ENCODE assay signal across 14 mouse cellular contexts in the genomic region with DNA sequence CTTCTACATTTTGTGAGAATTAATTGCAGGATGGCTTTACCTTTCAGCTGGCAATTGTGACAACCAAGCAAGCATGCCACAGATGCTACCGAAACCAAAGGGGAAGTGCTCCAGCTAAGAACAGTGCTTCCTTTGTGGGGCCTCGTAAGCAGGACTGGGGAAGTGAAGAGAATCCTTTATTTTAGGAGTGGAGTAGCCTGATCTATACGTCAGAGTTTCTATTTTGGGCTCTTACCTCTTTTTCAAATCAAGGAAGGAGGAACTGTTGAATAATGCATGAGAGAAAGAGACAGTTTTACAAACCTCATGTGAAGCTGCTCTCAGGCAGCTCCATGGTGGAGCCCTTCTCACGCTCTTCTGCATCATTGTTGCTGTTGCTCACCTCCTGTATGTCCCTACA.
DNase-seq lines count a peak whose midpoint lies in the region; ATAC-seq and TF ChIP-seq lines count a peak whose summit lies in the region.
"Had no signal": no experiment of that assay in that cellular context is flagged by ENCODE, and none has a peak within 500 bp of the region (broad histone marks: within the 10 kb centered on the region; RNA-seq: fewer than 3 reads in every experiment).

No protein-coding gene starts in this region.

- intact Hi-C loops in gastrocnemius, postnatal 14 days (cut with DNase I; ENCODE audit: low total_unique reads) = no loop called here
- intact Hi-C loops in heart, postnatal 36 days (cut with DNase I) = no loop called here

- no peak overlapping the region for H3K27ac ChIP-seq in neural tube, embryonic 11.5 days (ENCODE audit: low read depth, low read length)
- H3K27ac ChIP-seq in forebrain, embryonic 14.5 days (ENCODE audit: low read depth, low read length) = peak overlapping the region; percentile 52; the same call in 1 of the 2 replicates
- no peak overlapping the region for H3K27ac ChIP-seq in limb, embryonic 14.5 days (replicated peaks; ENCODE audit: low read depth, low read length)

- H3K36me3 ChIP-seq in neural tube, embryonic 11.5 days (ENCODE audit: control insufficient read depth, insufficient read depth, low read length) = no peaks in the 10 kb centered on the region
- H3K36me3 ChIP-seq in forebrain, embryonic 14.5 days (ENCODE audit: control insufficient read depth, insufficient read depth, low read length) = no peaks in the 10 kb centered on the region
- H3K36me3 ChIP-seq in limb, embryonic 14.5 days (ENCODE audit: control insufficient read depth, insufficient read depth, low read length) = no peaks in the 10 kb centered on the region

- DNase-seq in neural tube, embryonic 11.5 days (ENCODE audit: low spot score) = peak; percentile 13
- no peak for DNase-seq in neural tube, embryonic 10.5 days (ENCODE audit: extremely low spot score, low spot score)
- peak; percentile 63 for DNase-seq in forebrain, embryonic 14.5 days (ENCODE audit: low spot score)
- no peak for DNase-seq in limb, embryonic 14.5 days (ENCODE audit: low spot score)
- no peak for DNase-seq in kidney, adult 9 months
- no peak for DNase-seq in gastrocnemius, postnatal 14 days
- no peak for DNase-seq in heart, postnatal 36 days
- DNase-seq: adrenal gland, adult 8-10 months; cerebellum, postnatal 25 days; kidney, adult 11 months; layer of hippocampus, postnatal 36 days; right cerebral cortex, postnatal 14 days; thymus, postnatal 14 days had no signal

- no peak overlapping the region for H3K4me3 ChIP-seq in neural tube, embryonic 11.5 days (ENCODE audit: low read depth, low read length)
- no peak overlapping the region for H3K4me3 ChIP-seq in forebrain, embryonic 14.5 days (ENCODE audit: low read depth, low read length)
- no peak overlapping the region for H3K4me3 ChIP-seq in limb, embryonic 14.5 days (replicated peaks; ENCODE audit: low read length)

- H3K9ac ChIP-seq in neural tube, embryonic 11.5 days (ENCODE audit: low read length) = no peak overlapping the region
- no peak overlapping the region for H3K9ac ChIP-seq in forebrain, embryonic 14.5 days (ENCODE audit: low read length)
- H3K9ac ChIP-seq in limb, embryonic 14.5 days (ENCODE audit: low read depth, low read length, severe bottlenecking) = 0 out of 2 replicates have a peak overlapping the region, but pooled peaks have one; percentile 21

- no peak overlapping the region for H3K4me2 ChIP-seq in neural tube, embryonic 11.5 days (ENCODE audit: low read depth)
- no peak overlapping the region for H3K4me2 ChIP-seq in forebrain, embryonic 14.5 days (ENCODE audit: low read length)
- H3K4me2 ChIP-seq in limb, embryonic 14.5 days (replicated peaks; ENCODE audit: low read depth, low read length, severe bottlenecking) = no peak overlapping the region
- H3K4me2 ChIP-seq: heart, embryonic 11.5 days had no signal

- no peaks in the 10 kb centered on the region for H3K4me1 ChIP-seq in neural tube, embryonic 11.5 days (ENCODE audit: control insufficient read depth, insufficient read depth, low read length)
- peaks cover 14% of the 10 kb centered on the region; the same call in 1 of the 2 replicates for H3K4me1 ChIP-seq in forebrain, embryonic 14.5 days (ENCODE audit: control insufficient read depth, insufficient read depth, low read length)
- no peaks in the 10 kb centered on the region; the same call in 1 of the 2 replicates for H3K4me1 ChIP-seq in limb, embryonic 14.5 days (ENCODE audit: control insufficient read depth, insufficient read depth, low read length)

- H3K27me3 ChIP-seq in neural tube, embryonic 11.5 days (ENCODE audit: control insufficient read depth, insufficient read depth, low read length) = no peaks in the 10 kb centered on the region
- no peaks in the 10 kb centered on the region for H3K27me3 ChIP-seq in forebrain, embryonic 14.5 days (replicated peaks; ENCODE audit: control insufficient read depth, insufficient read depth, low read length)
- H3K27me3 ChIP-seq in limb, embryonic 14.5 days (ENCODE audit: control insufficient read depth, insufficient read depth, low read length) = no peaks in the 10 kb centered on the region

- H3K9me3 ChIP-seq in neural tube, embryonic 11.5 days (ENCODE audit: control insufficient read depth, low read length) = no peaks in the 10 kb centered on the region
- H3K9me3 ChIP-seq in forebrain, embryonic 14.5 days (replicated peaks; ENCODE audit: control insufficient read depth, low read length) = no peaks in the 10 kb centered on the region
- H3K9me3 ChIP-seq in limb, embryonic 14.5 days (ENCODE audit: control insufficient read depth, low read length) = no peaks in the 10 kb centered on the region

- 67% methylated on average over 4 of the region's 4 CpGs for WGBS in neural tube, embryonic 11.5 days
- WGBS in forebrain, embryonic 14.5 days = 20% methylated on average over 4 of the region's 4 CpGs
- 63% methylated on average over 4 of the region's 4 CpGs for WGBS in limb, embryonic 14.5 days

- no peak for ATAC-seq in neural tube, embryonic 11.5 days (ENCODE audit: insufficient read depth, low FRiP score, low TSS enrichment)
- no peak; the same call in 1 of the 2 replicates for ATAC-seq in forebrain, embryonic 14.5 days
- ATAC-seq in limb, embryonic 14.5 days (ENCODE audit: low FRiP score, low read depth) = no peak

- no peak for TF ChIP-seq POLR2A in limb, embryonic 14.5 days (IDR thresholded peaks at IDR 0.05; ENCODE audit: borderline replicate concordance, extremely low read depth, insufficient read depth, insufficient read length)

Comparison
In these comparisons a context has a peak if more than half of its experiments do, and no peak if none do; other contexts are left out.
1. DNase-seq: peak in neural tube, embryonic 11.5 days (single experiment) and forebrain, embryonic 14.5 days (single experiment); none in neural tube, embryonic 10.5 days (single experiment), limb, embryonic 14.5 days (single experiment), kidney, adult 9 months (single experiment), gastrocnemius, postnatal 14 days (single experiment) and heart, postnatal 36 days (0 of 2).